Mouse (Mus musculus) right cerebral cortex, postnatal 36 days (tissue): Measurements from ENCODE around the gene Gm21970.

Experiments
- DNase-seq, 2 experiments: peaks; one replicate each; pipeline ENCODE4 v3.0.0; 2022; ENCODE audit warnings: low spot score in 2 of 2, mixed read lengths in 1 of 2

Gene Gm21970

DNA sequence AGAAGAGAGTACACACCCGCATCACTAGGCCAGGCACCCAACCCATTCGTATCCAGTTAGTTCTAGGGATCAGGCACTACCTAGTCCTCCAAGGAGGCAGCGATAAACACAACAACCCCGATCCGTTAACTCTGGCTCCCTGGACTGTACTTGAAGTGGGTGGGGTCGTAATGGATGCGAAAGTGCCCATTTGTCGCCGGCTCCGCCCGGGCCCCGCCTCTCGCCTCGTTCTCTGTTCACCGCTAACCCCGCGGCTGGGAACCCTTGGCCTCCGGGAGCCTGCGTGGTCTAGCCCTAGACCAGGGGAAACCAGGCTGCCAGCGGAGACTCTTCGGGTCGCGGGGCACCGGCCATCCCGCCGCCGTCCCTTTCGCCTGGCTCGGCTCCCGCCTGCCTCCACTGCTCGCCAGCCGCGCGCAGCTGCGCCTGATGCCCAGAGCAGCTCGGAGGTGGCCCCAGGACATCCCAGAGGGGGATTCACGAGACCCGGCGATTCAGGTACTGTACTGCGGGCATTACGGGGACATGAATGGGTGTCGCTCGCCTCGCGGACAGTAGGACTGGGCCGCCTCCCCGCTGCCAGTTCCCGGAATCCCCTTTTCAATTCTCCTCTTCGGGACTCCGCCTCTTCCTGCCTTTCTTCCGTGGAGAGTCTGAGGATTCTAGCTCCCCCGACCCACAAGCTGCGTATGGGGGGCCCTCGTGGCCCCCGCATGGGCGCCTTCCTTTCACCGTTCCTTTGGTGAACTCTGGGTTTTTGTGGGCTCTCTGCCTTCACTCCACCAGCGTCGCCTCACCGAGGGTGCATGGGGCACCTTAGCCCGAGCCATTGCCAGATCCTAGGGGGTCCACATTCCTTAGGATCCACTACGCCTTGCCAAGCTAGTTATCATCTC, 18.7 kb upstream of the Gm21970 start, which contains the start of gene Ifnar2:
Gene Ifnar2, plus strand, starts transcription at position 207 of the 896 bp plus-strand sequence.
- DNase-seq, result peak; percentile 58 to 60

GRCm38 (mm10) chr16:91373473-91374252, 17.9 kb upstream of the Gm21970 start:
- DNase-seq, result no peak

- no peak for DNase-seq
These were observed 17.3 kb upstream of the Gm21970 start for GRCm38 (mm10) chr16:91374253-91374634.

DNA sequence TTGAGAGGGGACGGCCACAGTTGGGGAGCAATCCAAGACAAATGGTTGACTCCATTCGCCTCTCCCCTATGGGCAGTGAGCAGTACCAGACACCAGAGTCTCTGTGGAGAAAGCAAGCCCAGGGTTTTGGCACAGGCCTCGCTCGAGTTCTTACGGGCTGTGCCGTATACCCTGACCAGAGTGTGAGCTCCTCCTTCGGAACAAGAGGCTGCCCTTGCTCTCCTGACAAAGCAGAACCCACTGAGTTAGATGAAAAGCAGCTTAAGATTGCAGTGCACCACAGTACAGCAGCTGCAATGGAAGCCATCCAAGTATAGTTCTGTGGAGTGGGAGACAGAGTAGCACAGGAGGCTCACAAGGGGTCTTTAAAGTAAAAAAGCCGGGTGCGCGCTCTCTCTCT, 14.8 kb upstream of the Gm21970 start:
- DNase-seq, result no peak

- no peak for DNase-seq
These were observed 13.0 kb upstream of the Gm21970 start for GRCm38 (mm10) chr16:91378431-91378986.

GRCm38 (mm10) chr16:91378991-91379390, 12.5 kb upstream of the Gm21970 start:
- no peak for DNase-seq

- no peak for DNase-seq
These were observed 12.1 kb upstream of the Gm21970 start for GRCm38 (mm10) chr16:91379412-91379811.

GRCm38 (mm10) chr16:91380151-91380550, 11.4 kb upstream of the Gm21970 start:
- no peak for DNase-seq

GRCm38 (mm10) chr16:91381606-91382005, 9.9 kb upstream of the Gm21970 start:
- DNase-seq, result no peak

DNA sequence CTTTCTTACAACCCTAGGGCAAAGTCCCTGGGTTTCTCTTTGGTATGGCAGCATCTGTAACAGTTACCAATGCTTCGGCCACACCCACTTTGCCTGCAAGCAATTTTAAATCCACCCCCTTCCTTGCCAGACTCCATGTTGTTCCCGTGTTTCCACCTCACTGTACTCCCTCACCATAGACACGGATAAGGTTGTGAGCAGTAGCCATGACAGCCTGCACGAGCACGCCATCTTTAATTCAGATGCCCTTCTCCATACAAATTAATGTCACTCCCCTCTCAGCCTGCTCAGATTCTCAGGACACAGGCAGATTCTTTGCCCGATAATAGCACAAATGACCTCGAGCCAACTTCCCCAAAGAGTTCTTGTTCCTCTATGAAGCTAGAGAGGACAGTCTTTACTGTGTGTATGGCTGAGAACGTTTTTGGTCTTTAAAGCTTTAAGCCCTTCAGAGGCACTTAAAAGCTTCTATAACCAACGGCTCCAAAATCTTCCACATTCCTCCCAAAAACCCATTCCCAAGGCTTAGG, 9.2 kb upstream of the Gm21970 start:
- no peak for DNase-seq

- no peak for DNase-seq
These were observed 7.3 kb upstream of the Gm21970 start for GRCm38 (mm10) chr16:91384221-91384620.

- no peak for DNase-seq
These were observed 5.9 kb upstream of the Gm21970 start for GRCm38 (mm10) chr16:91385621-91386020.

DNA sequence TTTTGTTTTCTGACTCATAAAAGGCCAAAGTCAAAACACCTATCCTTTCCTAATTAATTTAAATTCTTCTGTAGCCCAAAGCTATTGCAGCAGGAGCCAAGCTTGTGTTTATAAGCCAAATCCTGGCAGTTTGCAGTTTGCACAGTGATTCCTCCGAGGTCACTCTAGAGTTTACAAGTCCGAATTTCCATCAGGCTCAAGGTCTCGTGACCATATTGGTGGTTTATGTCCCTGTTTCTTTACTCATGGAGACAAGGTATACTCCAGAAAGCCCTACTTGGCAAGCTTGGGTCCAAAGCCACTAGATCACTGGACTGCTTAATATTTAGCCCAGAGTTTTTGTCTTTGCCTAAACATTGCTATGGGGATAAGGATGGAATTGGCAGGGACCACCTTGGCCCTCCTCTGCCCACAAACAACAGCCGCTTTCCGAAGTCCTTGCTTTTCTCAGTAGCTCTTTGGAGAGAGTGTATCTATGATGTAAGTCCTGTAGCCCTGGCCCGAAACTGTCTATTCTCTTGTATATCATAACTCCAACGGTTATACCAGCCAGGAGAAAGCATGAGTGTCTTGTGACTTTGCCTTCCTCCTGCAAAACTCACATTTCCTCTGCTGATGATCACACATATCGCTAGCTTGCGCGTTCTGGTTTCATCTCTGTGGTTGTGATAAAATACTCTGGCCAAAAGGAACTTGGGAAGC, 5.0 kb upstream of the Gm21970 start:
- DNase-seq, result no peak

- DNase-seq, result no peak
These were observed 4.4 kb upstream of the Gm21970 start for GRCm38 (mm10) chr16:91387121-91387486.

GRCm38 (mm10) chr16:91390100-91390499, 1.4 kb upstream of the Gm21970 start:
- DNase-seq, result no peak

DNA sequence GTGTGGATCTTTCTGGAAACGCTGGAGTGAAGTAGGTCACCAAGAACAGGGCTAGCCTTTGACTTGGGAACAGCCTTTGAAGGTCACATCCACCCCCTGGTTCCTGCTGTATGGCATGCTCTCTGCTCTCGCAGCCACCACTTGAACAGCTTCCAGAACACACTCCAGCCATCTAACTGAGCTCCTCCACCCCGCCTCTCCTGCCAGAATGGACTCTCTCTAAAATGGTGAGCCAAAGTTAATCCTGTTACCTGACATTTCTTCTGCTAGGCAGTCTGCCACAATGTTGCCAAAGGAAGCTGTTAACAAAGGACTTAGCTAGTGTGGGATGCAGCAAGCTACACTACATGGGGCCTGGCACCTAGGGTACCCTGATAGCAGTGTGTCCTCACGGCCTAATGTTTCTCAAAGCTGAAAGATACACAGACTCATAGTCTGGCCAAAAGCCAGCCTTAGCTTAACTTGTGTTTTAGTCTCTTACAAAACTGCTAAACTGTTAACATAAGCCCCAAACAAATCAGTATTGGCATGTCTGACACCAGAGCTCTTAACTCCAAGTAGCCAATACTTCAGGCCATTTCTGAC, 3.4 kb downstream of the Gm21970 start:
- no peak for DNase-seq

DNA sequence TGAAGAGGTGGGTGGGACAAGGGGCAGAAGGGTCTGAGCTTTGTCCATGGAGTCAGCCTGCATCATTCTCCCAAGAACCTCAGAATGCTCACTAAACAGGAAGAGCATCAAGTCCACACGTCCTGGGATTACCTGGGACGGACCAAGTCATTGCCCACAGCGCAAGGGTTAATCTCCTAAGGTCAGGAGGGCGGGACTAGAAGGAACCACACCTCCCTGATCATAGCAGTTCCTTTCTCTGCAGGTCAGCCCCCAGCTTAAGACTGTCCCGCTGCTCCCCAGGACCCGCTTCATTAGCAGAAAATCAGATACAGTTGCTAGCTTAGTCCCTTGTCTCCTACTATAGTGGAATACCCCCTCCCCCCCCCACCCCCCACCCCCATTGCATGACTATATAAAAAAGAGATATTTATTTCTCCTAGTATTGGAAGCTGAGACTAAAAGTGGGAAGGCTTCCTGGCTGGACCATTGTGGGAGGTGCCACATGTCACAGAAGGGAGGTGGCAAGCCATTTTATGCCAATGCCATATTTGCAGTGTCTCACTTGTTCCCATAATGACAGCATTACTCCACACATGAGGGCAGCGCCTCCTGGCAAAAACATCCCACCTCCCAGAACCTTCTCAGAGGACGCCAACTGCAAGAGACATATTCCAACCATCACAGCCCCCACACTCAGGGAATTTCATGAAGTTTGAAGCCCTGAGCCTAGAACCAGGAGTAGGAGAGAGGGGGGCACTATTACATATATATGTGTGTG, 4.3 kb downstream of the Gm21970 start:
- DNase-seq, result no peak

- no peak for DNase-seq
These were observed 5.5 kb downstream of the Gm21970 start for GRCm38 (mm10) chr16:91396844-91397537.

- DNase-seq, result no peak
These were observed 6.5 kb downstream of the Gm21970 start for GRCm38 (mm10) chr16:91398030-91398429.

DNA sequence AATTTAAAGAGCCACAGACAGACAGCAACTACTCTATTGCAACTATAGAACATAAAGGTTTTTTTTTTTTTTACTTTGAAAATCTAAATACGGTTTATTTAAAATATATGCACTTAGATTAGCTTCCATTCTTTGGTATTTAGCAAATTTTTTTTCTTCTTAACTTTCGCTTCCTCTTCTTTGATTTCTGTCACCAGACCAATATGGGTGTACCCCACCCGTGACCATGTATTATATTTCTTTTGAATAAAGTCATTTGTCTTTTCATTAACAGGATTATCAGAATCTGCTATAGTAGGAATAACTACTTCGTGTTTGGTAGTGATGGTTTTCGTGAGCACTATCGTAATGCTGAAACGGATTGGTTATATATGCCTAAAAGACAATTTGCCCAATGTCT, 7.4 kb downstream of the Gm21970 start:
- DNase-seq, result no peak
